Mouse (Mus musculus): ENCODE results near the gene Sh2d1a. TPM values are rescaled to one million over a fixed set of nuclear protein-coding genes. Genes with fewer than 3 reads are reported as not detected.

Sh2d1a gene
- not detected in 2 replicates for polyA plus RNA-seq (2012)

GRCm38 (mm10) chrX:42502291-42503043, at the start of gene Sh2d1a:
Gene Sh2d1a (plus strand): TSS chrX:42502453.
- no peak for TF ChIP-seq GATA1 (IDR thresholded peaks at IDR 0.05; ENCODE audit: low read length)

GRCm38 (mm10) chrX:42453001-42453400, 49.3 kb upstream of the Sh2d1a start:
- no peak for TF ChIP-seq GATA1 (IDR thresholded peaks at IDR 0.05; ENCODE audit: low read length)

GRCm38 (mm10) chrX:42454533-42454932, 47.7 kb upstream of the Sh2d1a start:
- no peak for TF ChIP-seq GATA1 (IDR thresholded peaks at IDR 0.05; ENCODE audit: low read length)

- TF ChIP-seq GATA1 (IDR thresholded peaks at IDR 0.05; ENCODE audit: low read length): no peak
Measured at GRCm38 (mm10) chrX:42489446-42489845, 12.8 kb upstream of the Sh2d1a start, which contains the start of gene Tex13c2. Gene Tex13c2 (plus strand): TSS chrX:42489691.

GRCm38 (mm10) chrX:42490336-42490735, 11.9 kb upstream of the Sh2d1a start:
- TF ChIP-seq GATA1 (IDR thresholded peaks at IDR 0.05; ENCODE audit: low read length): no peak

- no peak for TF ChIP-seq GATA1 (IDR thresholded peaks at IDR 0.05; ENCODE audit: low read length)
Measured at GRCm38 (mm10) chrX:42500538-42500937, 1.7 kb upstream of the Sh2d1a start.

- no peak for TF ChIP-seq GATA1 (IDR thresholded peaks at IDR 0.05; ENCODE audit: low read length)
Measured at GRCm38 (mm10) chrX:42511105-42511504, 8.9 kb downstream of the Sh2d1a start.

- no peak for TF ChIP-seq GATA1 (IDR thresholded peaks at IDR 0.05; ENCODE audit: low read length)
Measured at GRCm38 (mm10) chrX:42512567-42512966, 10.3 kb downstream of the Sh2d1a start.

GRCm38 (mm10) chrX:42522868-42523267, 20.6 kb downstream of the Sh2d1a start:
- TF ChIP-seq GATA1 (IDR thresholded peaks at IDR 0.05; ENCODE audit: low read length): no peak

GRCm38 (mm10) chrX:42530703-42531102, 28.4 kb downstream of the Sh2d1a start:
- TF ChIP-seq GATA1 (IDR thresholded peaks at IDR 0.05; ENCODE audit: low read length): no peak

- no peak for TF ChIP-seq GATA1 (IDR thresholded peaks at IDR 0.05; ENCODE audit: low read length)
Measured at GRCm38 (mm10) chrX:42540030-42540755, 37.9 kb downstream of the Sh2d1a start.

- TF ChIP-seq GATA1 (IDR thresholded peaks at IDR 0.05; ENCODE audit: low read length): no peak
Measured at GRCm38 (mm10) chrX:42540756-42541053, 38.5 kb downstream of the Sh2d1a start.

- TF ChIP-seq GATA1 (IDR thresholded peaks at IDR 0.05; ENCODE audit: low read length): no peak
Measured at GRCm38 (mm10) chrX:42545076-42545475, 42.8 kb downstream of the Sh2d1a start.

GRCm38 (mm10) chrX:42548513-42548912, 46.3 kb downstream of the Sh2d1a start:
- no peak for TF ChIP-seq GATA1 (IDR thresholded peaks at IDR 0.05; ENCODE audit: low read length)

- no peak for TF ChIP-seq GATA1 (IDR thresholded peaks at IDR 0.05; ENCODE audit: low read length)
Measured at GRCm38 (mm10) chrX:42557284-42557683, 55.0 kb downstream of the Sh2d1a start.

GRCm38 (mm10) chrX:42558683-42559082, 56.4 kb downstream of the Sh2d1a start:
- TF ChIP-seq GATA1 (IDR thresholded peaks at IDR 0.05; ENCODE audit: low read length): no peak

Other genes with a start within 250 kb of the Sh2d1a start
- not detected in 2 replicates for gene Tex13c2, start 12.8 kb upstream of the Sh2d1a start, polyA plus RNA-seq (2012)